Mouse (Mus musculus) layer of hippocampus, postnatal 36 days (tissue): Measurements from ENCODE around the gene Slc5a5. TPM values are rescaled to one million over a fixed set of nuclear protein-coding genes. Genes with fewer than 3 reads are reported as not detected.

Experiments
- DNase-seq, 2 experiments: peaks; one replicate each; pipeline ENCODE4 v3.0.0; 2022
- total RNA-seq, 2 experiments: library from RNA; stranded (reverse); gene quantifications; 2 replicates each; pipeline ENCODE4 v1.2.3; 2021

Gene Slc5a5
- total RNA-seq, 2 experiments from 2014 or later, result 8.1 to 8.9 TPM

DNA sequence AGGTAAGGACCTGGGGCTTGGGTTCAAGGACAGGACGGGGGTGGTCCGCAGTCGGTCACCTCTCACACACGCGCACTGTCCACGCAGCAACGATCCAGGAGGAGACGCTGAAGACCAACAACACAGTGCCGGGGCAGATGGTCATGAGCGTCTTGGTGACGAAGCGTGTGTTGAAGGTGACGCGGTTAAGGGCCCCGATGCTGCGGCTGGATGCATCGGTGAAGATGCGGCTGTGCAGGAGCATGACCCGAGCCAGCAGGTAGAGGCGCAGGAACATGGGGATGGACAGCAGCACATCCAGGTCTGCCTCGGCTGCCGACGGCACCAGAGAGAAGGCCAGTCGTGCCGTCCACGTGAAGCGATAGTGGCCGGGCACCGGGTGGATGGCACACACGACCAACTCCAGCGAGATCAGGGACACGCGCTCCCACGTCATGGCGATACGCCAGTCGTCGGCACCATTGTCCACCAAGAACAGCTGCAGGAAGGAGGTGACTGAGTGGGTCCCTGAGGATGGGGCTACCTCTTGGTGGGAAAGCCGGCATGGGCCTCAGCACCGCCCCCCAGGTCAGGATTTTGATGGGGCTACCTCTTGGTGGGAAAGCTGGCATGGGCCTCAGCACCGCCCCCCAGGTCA is 39.8 kb downstream of the Slc5a5 start:
- no peak for DNase-seq

DNA sequence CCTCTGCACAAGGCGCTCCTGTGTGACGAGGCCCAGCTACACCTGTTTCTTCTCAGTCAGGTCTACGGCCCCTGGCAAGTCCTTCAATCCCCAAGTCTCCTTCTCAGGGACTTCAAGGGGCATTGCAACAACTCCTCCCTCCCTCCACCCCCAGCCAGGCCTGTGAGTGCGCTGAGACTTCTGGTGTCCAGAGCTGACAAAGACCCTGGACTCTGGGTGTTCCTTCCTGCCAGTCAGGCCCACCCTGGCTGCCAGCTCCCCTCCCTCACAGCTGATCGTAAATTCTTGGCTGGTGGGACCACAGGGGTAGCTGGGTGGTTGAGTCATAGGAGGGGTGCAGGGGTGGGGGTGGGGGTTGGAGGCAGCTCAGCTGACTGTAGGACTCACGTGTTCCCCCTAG is 40.7 kb downstream of the Slc5a5 start:
- no peak for DNase-seq

DNA sequence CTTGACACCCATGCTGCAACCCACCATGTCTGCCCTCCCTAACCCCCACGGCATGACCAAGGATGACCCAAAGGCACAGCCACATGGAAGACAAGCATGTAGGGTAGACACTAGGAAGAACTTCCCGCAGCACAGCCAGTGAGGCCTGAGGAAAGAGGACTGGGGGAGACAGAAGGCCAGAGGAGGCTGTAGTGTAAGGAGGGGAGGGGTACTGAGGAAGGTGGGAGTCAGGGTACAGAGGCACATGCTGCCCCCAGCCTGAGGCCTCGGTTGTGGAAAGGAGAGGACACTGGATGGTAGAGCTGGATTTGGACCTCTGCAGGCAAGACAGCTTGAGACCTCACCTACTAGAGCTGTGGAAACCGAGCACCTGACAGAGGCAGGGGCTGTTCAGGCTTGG is 41.6 kb downstream of the Slc5a5 start:
- DNase-seq, result no peak

DNA sequence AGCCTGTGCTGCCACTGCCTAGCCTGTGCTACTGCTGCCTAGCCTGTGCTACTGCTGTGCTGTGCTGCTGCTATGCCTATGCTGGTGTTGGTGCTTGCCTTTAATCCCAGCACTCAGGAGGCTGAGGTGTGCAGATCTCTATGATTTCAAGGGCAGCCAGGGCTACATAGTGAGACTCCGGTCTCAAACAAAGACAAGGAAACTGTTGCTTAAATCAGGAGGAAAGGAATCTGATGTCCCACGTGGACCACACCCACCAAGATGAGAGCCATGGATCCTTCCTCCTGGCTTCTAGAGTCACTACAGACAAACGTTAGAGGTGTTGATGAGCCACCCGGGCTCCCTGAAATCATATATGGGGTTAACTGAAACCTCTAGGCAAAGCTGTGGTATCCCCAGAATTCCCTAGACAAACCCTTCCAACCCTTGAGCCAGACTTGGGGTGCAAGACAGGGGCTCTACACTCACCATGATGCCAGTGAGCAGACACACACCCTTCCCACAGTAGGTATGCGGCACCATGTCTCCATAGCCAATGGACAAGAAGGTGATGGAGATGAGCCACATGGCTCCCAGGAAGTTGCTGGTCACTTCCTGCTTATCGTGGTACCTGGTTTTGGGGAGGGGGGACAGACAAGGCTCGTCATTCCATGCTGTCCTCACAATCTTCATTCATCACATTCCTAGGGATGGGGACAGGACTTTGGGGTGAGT is 42.3 kb downstream of the Slc5a5 start:
- no peak for DNase-seq

DNA sequence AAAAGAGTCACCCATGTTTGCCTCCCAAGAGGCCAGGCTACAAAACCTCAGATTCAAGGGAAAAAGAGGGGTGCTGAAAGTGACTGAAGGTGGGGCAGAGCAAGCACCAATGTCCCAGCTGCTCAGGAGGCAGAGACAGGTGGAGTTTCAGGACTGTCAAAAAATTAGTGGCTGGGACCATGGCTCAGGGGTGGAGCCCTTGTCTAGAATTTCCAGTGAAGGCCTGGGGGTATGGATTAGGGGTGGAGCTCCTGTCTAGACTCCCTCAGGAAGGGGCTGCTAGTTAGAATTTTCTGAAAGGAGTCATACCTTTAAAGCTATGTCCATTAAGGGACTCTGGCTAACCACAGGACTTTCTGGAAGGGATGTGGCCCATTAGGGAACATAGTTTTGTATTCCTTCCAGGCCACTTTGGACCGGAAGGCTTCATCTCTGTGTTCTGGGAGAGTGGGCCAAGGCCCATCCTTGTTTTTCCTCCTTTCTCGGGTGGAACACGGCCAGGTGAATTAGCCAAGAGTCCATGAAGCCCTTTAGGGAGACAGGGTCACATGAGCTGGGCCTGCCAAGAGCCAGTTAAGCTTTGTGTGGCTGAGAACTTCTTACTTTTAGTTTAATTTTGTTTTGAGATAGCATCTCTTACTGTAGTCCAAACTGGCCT is 43.1 kb downstream of the Slc5a5 start:
- no peak for DNase-seq

DNA sequence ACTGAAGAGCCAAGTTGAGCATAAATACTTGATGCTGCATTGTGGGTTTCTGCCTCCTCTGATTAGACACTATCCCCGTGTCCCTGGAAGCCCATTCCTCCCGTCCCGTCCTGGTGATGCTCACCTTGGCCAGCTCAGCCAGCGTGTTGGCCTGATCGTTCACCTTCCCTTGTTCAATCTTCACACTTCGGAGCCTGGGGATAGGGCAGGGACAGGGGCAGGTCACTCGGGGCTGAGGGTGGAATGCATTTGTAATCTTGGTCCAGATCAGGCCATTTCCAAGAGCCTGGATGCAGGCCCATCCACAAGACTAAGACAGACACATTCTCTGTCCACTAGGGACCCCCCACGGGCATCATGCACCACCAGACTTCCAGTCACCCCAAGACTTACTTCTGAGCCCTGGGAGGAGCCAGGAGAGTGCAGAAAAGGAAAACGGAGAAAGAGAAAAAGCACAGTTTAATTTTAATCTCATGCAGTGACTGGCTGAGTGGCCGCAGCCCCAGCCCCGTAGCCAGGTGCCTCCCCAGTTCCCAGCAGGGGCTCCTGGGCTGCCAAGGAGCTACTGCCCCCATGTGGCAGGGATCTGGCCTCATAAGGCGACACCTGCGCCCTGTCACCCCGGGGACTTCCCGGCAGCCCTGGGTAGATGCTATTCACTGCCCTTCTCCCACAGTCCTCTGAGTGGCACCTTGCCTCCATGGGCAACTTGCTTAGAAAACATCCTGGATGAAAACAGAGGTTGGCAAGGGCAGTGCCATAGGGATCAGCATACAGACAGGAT is 46.0 kb downstream of the Slc5a5 start:
- DNase-seq, result no peak

DNA sequence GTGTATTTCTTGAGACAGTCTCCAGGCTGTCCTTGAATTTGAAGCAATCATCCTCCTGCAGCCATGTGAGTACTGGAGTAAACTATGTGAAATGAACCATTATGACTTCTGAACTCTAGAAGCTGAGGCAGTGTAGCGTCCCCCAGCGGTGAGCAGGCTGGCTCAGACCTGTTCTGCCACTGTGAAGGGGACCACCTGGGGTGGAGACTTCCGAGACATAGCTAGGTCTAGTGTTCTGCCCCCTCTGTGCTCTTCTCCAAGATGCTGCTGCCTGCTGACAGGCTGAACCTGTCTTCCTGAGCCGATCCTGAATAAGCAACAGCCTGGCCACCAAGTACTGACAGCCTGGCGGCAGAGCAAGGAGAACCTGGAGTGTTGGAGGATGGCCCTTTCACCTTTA is 47.4 kb downstream of the Slc5a5 start:
- no peak for DNase-seq

DNA sequence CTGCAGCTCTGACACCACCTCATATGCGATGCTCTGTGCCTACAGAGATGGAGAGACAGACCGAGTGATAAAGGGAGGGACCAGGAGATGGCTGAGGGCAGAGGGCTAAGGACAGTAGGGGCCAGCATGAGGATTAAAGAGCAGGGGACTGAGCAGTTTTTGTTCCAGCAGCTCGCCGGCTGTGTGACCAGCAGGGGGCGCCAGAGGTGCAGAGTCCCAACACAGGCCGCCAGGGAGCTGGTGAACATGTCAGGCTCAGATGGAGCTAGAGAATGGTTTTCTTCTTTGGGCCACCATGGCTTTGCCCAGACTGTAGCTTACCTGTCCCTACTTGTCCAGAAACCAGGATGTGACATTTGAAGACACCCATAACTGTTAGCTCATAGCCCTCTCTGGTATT is 48.0 kb downstream of the Slc5a5 start:
- peak; percentile 82 to 83 for DNase-seq

DNA sequence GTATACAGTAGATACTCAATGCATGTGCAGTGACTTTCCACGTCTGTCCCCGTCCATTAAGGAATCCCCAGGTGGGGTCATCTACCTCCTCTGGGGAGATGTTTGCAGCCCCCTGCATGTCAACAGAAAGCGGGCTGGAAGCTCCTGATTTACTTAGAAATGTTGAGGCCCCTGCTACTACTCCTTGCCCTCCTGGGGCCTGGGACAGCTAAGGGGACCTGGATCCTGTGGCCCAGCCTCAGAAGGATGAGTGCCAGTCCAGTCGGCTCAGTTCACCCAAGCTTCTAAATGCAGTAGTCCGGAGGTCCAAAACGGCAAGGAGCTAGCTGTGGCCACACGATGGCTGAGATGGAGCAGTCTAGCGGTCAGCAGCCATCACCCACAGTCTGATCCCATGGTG is 48.6 kb downstream of the Slc5a5 start:
- DNase-seq, result no peak

DNA sequence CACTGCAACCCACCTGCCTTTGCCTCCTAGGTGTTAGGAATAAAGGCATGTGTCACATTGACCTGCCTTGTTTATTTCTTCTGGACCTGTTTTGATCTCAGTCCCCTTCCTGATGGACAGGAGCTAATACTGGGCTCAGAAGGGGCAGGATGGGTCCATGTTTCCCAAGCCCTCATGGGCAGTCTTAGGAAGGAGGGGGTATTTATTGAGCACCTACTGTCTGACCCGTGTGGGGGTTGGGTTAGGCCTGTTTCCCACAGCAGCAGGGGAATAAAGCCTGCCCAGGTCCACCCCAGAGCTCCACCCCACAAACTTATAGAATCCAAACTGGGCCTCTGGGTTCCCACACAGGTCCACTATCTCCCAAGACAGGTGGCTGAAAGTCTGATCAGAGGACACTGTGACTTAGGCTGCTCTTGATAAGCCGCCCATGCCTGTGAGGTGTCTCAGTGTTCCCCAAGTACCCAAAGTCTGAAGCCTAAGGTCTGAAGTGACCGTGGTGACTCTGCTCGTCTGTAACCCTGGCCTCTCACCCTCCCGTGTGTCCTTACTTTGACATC is 49.3 kb downstream of the Slc5a5 start:
- no peak for DNase-seq

DNA sequence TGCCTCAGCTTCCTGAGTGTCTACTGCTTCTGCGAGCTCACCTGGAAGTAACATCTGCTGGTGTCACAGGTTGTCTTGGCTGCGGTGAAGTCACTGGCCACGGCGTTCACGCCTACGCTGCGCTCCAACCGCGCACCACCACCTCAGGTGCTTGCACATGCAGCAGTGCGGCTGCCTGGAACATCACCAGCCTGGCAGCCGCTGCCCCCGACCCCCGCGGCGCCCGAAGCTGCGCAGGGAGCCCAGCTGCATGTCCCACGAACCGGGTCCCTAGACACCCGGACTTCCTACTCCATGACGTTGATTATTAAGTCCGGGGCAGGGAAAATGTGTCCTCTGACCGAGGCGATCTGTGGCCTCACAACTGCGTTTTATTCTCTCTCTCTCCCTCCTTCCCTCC is 50.1 kb downstream of the Slc5a5 start:
- DNase-seq, result no peak

DNA sequence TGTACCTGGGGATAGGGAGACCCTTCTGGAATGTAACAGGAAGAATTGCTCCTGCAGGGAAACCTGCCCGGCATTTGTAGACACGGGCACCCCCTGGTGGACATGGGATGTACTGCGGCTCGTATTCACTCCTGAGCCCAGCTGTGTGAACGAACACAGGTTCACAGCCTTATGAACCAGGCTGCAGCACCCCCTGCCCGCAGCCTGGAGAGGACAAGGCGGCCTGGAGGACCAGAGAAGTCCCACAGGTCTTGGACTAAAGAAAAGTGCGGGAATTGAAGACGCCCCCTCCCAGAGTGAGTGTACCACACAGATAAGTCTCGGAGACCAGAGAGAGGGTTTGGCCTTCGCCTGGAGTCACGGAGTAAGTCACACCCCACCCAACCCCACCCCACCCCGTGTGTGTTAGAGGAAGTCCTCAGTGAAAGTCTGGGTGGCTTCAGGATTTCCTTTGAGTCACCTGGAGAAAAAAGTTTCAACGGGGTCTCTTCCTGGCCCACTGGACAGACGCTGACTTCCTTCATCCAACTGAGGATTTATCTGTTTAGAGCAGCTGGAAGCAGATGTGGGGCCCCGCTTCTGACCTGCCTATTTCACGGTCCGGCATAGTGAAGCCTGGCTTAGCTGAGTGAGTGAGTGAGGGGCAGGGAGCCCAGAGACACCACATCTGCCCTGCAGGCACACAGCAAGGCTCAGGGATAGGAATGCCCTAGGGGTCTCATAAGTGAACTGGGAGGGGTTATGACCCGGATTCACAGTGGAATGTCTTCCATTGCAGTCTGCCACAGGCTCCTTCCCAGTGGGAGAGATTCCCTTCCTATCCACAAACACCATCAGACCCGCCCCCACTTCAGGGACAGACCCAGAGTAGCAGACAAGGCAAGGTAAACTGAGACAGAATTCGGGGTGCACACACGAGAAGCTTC is 51.1 kb downstream of the Slc5a5 start:
- peak; percentile 84 to 91 for DNase-seq

DNA sequence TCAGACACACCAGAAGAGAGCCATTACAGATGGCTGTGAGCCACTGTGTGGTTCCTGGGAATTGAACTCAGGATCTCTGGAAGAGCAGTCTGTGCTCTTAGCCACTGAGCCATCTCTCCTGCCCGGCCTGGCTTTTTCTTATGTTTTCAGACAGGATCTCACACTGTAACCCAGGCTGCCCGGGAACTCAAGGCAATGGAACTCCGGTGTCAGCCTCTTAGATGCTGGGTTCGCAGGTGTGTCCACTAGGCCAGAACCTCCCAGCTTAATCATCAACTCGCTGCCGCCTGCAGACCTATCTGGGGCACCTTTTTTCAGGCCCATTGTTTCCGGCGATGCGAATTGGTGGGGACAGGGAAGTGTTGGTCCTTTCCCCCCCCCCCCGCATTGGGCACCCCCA is 52.0 kb downstream of the Slc5a5 start:
- DNase-seq, result no peak

DNA sequence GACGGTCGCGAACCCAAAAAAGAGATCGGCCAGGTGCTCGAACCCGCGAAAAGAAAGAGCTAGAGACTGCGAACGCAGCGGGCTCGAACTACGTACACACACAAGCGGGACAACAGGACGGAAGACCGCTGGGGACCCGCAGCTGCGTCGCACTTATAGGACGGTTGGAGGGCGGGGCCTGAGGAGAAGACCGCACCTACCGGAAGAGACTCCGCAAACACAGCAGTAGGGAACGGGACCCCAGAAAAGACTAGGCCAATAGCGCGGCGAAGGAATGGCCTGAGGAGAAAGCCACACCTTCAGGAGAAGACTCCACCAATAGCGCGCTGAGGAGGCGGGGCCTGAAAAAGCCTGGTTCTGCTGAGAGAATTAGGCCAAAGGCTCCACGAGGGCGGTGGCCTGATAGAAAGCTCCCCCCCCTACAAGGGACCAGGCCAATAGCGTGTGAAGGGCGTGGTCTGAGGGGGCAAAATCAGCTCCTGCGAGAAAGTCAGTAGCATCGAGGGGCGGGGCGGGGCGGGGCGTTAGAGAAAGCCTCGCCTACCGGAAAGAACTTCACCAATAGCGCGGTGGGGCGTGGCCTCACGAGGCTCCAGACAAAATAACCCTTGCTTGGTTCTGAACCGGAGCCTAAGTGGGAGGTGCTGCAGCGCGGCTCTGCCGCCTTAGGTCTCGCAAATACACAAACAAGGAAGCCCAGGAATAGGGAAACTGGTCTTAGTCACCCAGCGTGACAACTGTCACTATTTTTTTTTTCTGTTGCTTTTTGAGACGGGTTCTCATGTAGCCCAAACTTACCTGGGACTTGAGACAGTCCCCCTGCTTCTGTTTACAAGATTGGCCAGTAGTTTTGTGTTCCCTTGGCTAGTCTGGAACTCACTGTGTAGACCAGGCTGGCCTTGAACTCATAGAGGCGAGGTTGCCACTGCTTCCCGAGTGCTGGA is 52.9 kb downstream of the Slc5a5 start, which contains the start of gene Arrdc2:
Gene Arrdc2, minus strand, starts transcription at position 313 of the 944 bp plus-strand sequence.
- DNase-seq, result peak; percentile 96 to 98

DNA sequence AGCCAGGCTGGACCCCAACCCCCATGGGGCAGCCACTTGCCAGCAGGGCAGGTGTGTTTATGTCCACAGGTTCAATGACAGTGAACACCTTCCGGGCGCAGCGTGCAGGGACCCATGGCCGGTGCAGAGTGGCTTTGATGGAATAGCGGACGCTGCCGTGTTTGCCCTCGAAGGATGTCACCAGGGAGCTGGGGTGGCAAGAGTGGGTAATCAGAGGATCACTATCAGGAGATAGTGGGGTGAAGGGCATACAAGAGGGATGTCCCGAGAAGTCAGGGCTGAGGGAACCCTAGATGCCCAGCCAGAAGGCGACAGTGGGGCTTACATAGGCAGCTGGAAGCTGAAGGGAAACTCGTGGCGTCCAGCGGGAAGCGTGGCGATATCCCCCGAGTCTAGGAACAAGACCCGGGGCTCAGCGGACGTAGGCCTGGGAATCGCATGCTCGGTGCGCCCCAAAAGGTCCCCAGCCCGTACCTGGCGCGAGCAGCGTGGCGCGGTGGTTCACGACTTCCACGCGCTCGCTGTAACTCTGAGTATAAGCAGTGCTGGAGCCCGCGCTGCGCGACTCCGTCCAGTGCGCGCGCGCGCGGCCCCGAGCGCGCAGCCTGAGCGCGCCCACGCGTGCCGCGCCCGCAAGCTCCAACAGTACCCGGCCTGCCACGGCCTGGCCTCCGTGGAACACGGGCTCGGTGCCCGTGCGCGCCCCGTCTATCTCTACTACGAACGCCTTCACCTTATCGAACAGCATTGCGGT is 53.7 kb downstream of the Slc5a5 start:
- DNase-seq, result no peak

DNA sequence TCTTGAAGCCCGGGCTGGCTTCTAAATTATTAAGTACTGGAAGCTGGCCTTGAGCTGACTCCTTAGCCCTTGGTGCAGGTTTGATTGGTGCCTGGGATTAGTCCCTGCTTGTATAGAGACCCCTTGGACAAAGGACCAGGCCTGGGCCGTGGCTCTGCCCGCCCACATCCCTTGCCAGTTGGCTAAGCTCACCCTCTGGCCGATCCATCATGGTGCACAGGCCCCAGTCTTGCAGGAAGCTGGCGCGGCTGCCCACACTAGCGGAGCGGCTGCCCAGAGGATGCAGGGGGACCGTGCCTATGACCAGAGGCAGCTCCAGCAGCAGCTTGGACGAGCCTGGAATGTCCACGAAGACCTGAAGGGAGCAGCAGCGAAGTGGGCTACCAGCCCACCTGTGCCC is 55.9 kb downstream of the Slc5a5 start:
- no peak for DNase-seq

DNA sequence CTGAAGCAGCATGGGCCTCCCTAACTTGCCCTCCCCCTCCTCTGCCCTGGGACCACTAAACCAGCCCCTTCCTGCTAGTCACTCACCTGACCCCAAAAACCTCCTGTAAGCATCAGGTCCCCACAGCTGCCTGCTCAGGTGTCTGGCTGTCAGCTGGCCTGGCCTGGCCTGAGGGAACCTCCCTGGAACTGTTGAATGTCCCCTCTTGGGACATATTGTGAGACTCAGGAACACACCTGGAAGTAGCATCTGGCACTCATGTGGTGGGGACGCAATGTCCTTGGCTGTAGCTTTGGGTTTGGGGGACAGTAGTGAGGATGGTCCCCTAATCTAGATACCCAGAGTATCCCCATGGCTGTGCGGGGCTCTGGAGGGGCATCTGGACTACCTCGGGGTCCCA is 58.5 kb downstream of the Slc5a5 start:
- no peak for DNase-seq

DNA sequence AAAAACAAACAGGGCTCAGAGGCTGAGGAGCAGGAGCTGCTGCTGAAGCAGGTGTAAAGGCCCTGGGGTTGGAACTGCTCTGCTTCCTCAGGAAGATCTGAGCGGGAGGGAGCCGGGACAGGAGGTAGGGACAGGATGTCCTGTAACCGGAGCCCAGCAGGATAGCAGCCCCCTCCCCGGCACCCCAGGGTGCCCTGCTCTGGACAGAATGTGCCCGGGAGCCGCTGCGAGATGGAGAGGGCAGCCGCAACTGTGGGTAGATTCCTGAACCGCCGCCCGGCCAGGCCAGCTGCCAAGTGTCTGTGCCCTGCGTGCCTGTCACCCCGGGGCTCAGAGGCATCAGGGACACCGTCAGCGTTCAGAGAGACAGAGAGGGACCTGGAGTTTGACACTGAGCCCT is 59.0 kb downstream of the Slc5a5 start:
- DNase-seq, result peak in 1 of 2 experiments; percentile 65

DNA sequence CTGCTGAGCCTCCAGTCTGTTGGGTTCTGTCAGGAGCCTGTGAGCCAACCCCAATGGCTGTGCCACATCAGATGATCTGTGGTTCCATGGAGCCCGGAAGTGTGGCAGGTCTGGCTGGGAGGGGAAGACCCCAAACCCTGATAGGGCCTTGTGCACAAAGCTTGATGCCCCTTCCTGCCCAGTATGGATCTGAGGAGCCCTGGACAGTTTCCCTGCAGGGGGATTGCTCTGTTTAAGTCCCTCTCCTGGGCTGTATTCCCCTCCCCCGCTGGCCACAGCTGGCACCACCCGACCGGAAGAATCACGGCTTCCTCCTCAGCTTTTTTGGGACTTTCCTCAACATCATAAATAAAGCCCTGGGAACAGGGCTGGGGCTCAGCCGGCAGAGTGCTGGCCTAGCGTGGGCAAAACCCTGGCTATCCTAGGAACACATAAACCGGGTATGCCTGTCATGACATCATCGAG is 59.5 kb downstream of the Slc5a5 start:
- DNase-seq, result no peak
